Mouse (Mus musculus): ENCODE results near the gene 9430097D07Rik. TPM values are rescaled to one million over a fixed set of nuclear protein-coding genes. Genes with fewer than 3 reads are reported as not detected.

The 9430097D07Rik gene
- polyA plus RNA-seq, 2 experiments = 0.06 TPM; not detected in 1

DNA sequence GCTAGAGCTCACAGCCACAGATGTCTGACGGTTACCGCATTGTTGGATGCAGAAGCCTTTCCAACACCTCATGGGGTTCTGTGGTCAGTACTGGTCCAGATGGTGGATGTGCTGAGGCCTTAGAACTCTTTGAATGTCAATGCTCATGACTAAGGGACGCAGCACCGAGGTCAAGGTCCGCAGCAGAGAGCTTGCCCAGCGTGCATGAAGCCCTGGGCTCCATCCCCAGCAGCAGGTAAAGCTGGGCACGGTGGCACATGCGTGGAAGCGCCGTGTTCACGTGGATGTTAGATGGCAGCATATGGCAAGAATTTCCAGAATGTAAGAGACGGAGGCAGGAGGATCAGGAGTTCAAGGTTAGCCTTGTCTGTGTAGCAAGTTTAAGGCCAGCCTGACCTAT is 49.7 kb downstream of the 9430097D07Rik start:
- Histone ChIP-seq H3K36me3 (replicated peaks; ENCODE audit: control insufficient read depth, insufficient read depth, low read depth) (no peaks in the 10 kb centered on the region), H3K4me2 (ENCODE audit: low read depth) (no peak overlapping the region), H3K9ac (replicated peaks) (no peak overlapping the region), H3K27ac (no peak overlapping the region), H3K9me3 (ENCODE audit: control insufficient read depth, low read length) (no peaks in the 10 kb centered on the region), H3K4me3 (ENCODE audit: insufficient read depth in 1 of 2, low read depth in 2 of 2, low read length in 2 of 2) (no peak overlapping the region), H3K4me1 (replicated peaks; ENCODE audit: control insufficient read depth in 2 of 2, insufficient read depth in 2 of 2, low read length in 1 of 2) (0 out of 4 replicates have a peak, but pooled peaks cover 0 to 2% of the 10 kb centered on the region in 2 experiments), H3K27me3 (ENCODE audit: control insufficient read depth, insufficient read depth, low read length) (no peaks in the 10 kb centered on the region)
- 79% methylated on average over 12 of the region's 12 CpGs for WGBS (ENCODE audit: insufficient replicate concordance)
- DNase-seq (ENCODE audit: low read depth in 3 of 3, low spot score in 3 of 3) = no peak
- TF ChIP-seq CTCF (IDR thresholded peaks at IDR 0.05; ENCODE audit: low read depth) (no peak), EP300 (IDR thresholded peaks at IDR 0.05; ENCODE audit: low read depth) (no peak)
- no peak for ATAC-seq (ENCODE audit: insufficient read depth)

DNA sequence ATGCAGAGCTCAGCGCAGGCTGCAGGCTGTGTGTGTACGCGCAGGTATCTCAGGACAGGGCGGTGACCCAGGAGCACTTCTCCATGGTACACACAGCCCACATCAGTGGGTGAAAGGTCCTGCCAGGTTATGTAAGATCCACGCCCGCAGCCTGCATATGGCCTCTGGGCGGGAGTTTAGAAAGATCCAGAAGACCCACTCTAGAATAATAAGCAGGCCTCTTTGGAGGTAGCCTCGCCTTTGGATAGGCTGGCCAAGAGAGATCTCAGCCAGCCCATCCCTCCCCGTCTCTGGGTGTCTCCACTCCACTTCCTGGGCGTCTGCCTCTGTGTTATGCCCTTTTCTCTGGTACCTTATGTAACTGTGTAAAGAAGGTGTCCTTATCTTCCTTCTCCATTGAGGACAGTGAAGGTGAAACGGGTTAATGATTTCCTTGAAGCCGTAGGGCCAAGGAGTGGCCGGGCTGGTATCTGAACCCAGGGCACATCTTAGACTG is 50.9 kb downstream of the 9430097D07Rik start:
- DNase-seq (ENCODE audit: low read depth in 3 of 3, low spot score in 3 of 3) (no peak), ATAC-seq (ENCODE audit: insufficient read depth) (no peak)
- Histone ChIP-seq H3K4me3 (ENCODE audit: insufficient read depth in 1 of 2, low read depth in 2 of 2, low read length in 2 of 2) (no peak overlapping the region), H3K9me3 (ENCODE audit: control insufficient read depth, low read length) (no peaks in the 10 kb centered on the region), H3K9ac (replicated peaks) (no peak overlapping the region), H3K36me3 (replicated peaks; ENCODE audit: control insufficient read depth, insufficient read depth, low read depth) (no peaks in the 10 kb centered on the region), H3K4me2 (ENCODE audit: low read depth) (no peak overlapping the region), H3K27ac (no peak overlapping the region), H3K27me3 (ENCODE audit: control insufficient read depth, insufficient read depth, low read length) (no peaks in the 10 kb centered on the region), H3K4me1 (replicated peaks; ENCODE audit: control insufficient read depth in 2 of 2, insufficient read depth in 2 of 2, low read length in 1 of 2) (0 out of 4 replicates have a peak, but pooled peaks cover 0 to 2% of the 10 kb centered on the region in 2 experiments)
- 62% methylated on average over 13 of the region's 13 CpGs for WGBS (ENCODE audit: insufficient replicate concordance)
- TF ChIP-seq EP300 (IDR thresholded peaks at IDR 0.05; ENCODE audit: low read depth) = no peak

Other genes starting within 250 kb of the 9430097D07Rik start
- 40.3 and 43.3 TPM in 2 replicates for gene Ciz1, start 223.4 kb downstream of the 9430097D07Rik start, polyA plus RNA-seq (2012; rRNA removed)
- 13.1 and 13.9 TPM in 2 replicates for gene Ciz1, start 223.4 kb downstream of the 9430097D07Rik start, polyA plus RNA-seq (2014; fragmentation: Nextera tagmentation; extraction: Ambion mirVana)
- 2.9 and 4.0 TPM in 2 replicates for gene Dnm1, start 222.3 kb downstream of the 9430097D07Rik start, polyA plus RNA-seq (2012; rRNA removed)
- 0.43 and 0.56 TPM in 2 replicates for gene Dnm1, start 222.3 kb downstream of the 9430097D07Rik start, polyA plus RNA-seq (2014; fragmentation: Nextera tagmentation; extraction: Ambion mirVana)
- 32.6 and 39.6 TPM in 2 replicates for gene 1110008P14Rik, start 193.7 kb downstream of the 9430097D07Rik start, polyA plus RNA-seq (2012; rRNA removed)
- 38.7 and 40.8 TPM in 2 replicates for gene 1110008P14Rik, start 193.7 kb downstream of the 9430097D07Rik start, polyA plus RNA-seq (2014; fragmentation: Nextera tagmentation; extraction: Ambion mirVana)
- 29.8 and 30.2 TPM in 2 replicates for gene Lcn2, start 187.4 kb downstream of the 9430097D07Rik start, polyA plus RNA-seq (2012; rRNA removed)
- gene Lcn2, start 187.4 kb downstream of the 9430097D07Rik start, polyA plus RNA-seq (2014; fragmentation: Nextera tagmentation; extraction: Ambion mirVana) = 41.1 and 65.1 TPM in 2 replicates
- gene Ptges2, start 179.8 kb downstream of the 9430097D07Rik start, polyA plus RNA-seq (2012; rRNA removed) = 7.9 and 11.6 TPM in 2 replicates
- gene Ptges2, start 179.8 kb downstream of the 9430097D07Rik start, polyA plus RNA-seq (2014; fragmentation: Nextera tagmentation; extraction: Ambion mirVana) = 11.4 and 14.0 TPM in 2 replicates
- 1.3 and 1.4 TPM in 2 replicates for gene Naif1, start 125.2 kb downstream of the 9430097D07Rik start, polyA plus RNA-seq (2012; rRNA removed)
- gene Naif1, start 125.2 kb downstream of the 9430097D07Rik start, polyA plus RNA-seq (2014; fragmentation: Nextera tagmentation; extraction: Ambion mirVana) = 1.6 and 2.0 TPM in 2 replicates
- 5.4 and 6.0 TPM in 2 replicates for gene Slc25a25, start 124.2 kb downstream of the 9430097D07Rik start, polyA plus RNA-seq (2012; rRNA removed)
- 5.5 and 7.0 TPM in 2 replicates for gene Slc25a25, start 124.2 kb downstream of the 9430097D07Rik start, polyA plus RNA-seq (2014; fragmentation: Nextera tagmentation; extraction: Ambion mirVana)
- 0.88 and 1.0 TPM in 2 replicates for gene Fam102a, start 40.4 kb downstream of the 9430097D07Rik start, polyA plus RNA-seq (2012; rRNA removed)
- 0.91 and 1.1 TPM in 2 replicates for gene Fam102a, start 40.4 kb downstream of the 9430097D07Rik start, polyA plus RNA-seq (2014; fragmentation: Nextera tagmentation; extraction: Ambion mirVana)
- gene Dpm2, start 4.8 kb downstream of the 9430097D07Rik start, polyA plus RNA-seq (2012; rRNA removed) = 53.5 and 61.6 TPM in 2 replicates
- gene Dpm2, start 4.8 kb downstream of the 9430097D07Rik start, polyA plus RNA-seq (2014; fragmentation: Nextera tagmentation; extraction: Ambion mirVana) = 53.6 and 54.6 TPM in 2 replicates
- 0.11 TPM in 2 replicates for gene Pip5kl1, start 887 bp downstream of the 9430097D07Rik start, polyA plus RNA-seq (2012; rRNA removed)
- gene Pip5kl1, start 887 bp downstream of the 9430097D07Rik start, polyA plus RNA-seq (2014; fragmentation: Nextera tagmentation; extraction: Ambion mirVana) = not detected in 2 replicates
- 5.4 and 5.6 TPM in 2 replicates for gene St6galnac4, start 11.4 kb upstream of the 9430097D07Rik start, polyA plus RNA-seq (2012; rRNA removed)
- 6.2 and 6.8 TPM in 2 replicates for gene St6galnac4, start 11.4 kb upstream of the 9430097D07Rik start, polyA plus RNA-seq (2014; fragmentation: Nextera tagmentation; extraction: Ambion mirVana)
- gene St6galnac6, start 24.0 kb upstream of the 9430097D07Rik start, polyA plus RNA-seq (2012; rRNA removed) = 9.9 and 14.3 TPM in 2 replicates
- 3.2 and 4.4 TPM in 2 replicates for gene St6galnac6, start 24.0 kb upstream of the 9430097D07Rik start, polyA plus RNA-seq (2014; fragmentation: Nextera tagmentation; extraction: Ambion mirVana)
- gene Ak1, start 46.1 kb upstream of the 9430097D07Rik start, polyA plus RNA-seq (2012; rRNA removed) = 0.34 and 0.37 TPM in 2 replicates
- gene Ak1, start 46.1 kb upstream of the 9430097D07Rik start, polyA plus RNA-seq (2014; fragmentation: Nextera tagmentation; extraction: Ambion mirVana) = 0.44 and 0.59 TPM in 2 replicates
- 15.4 and 17.6 TPM in 2 replicates for gene Eng, start 70.9 kb upstream of the 9430097D07Rik start, polyA plus RNA-seq (2012; rRNA removed)
- 13.9 and 16.5 TPM in 2 replicates for gene Eng, start 70.9 kb upstream of the 9430097D07Rik start, polyA plus RNA-seq (2014; fragmentation: Nextera tagmentation; extraction: Ambion mirVana)
- 45.3 and 51.0 TPM in 2 replicates for gene Fpgs, start 128.5 kb upstream of the 9430097D07Rik start, polyA plus RNA-seq (2012; rRNA removed)
- gene Fpgs, start 128.5 kb upstream of the 9430097D07Rik start, polyA plus RNA-seq (2014; fragmentation: Nextera tagmentation; extraction: Ambion mirVana) = 21.6 and 25.7 TPM in 2 replicates
- gene Cdk9, start 137.4 kb upstream of the 9430097D07Rik start, polyA plus RNA-seq (2012; rRNA removed) = 53.9 and 60.7 TPM in 2 replicates
- 36.5 and 42.0 TPM in 2 replicates for gene Cdk9, start 137.4 kb upstream of the 9430097D07Rik start, polyA plus RNA-seq (2014; fragmentation: Nextera tagmentation; extraction: Ambion mirVana)
- gene Sh2d3c, start 145.4 kb upstream of the 9430097D07Rik start, polyA plus RNA-seq (2012; rRNA removed) = 4.7 and 5.8 TPM in 2 replicates
- 3.5 and 5.1 TPM in 2 replicates for gene Sh2d3c, start 145.4 kb upstream of the 9430097D07Rik start, polyA plus RNA-seq (2014; fragmentation: Nextera tagmentation; extraction: Ambion mirVana)
- gene 6330409D20Rik, start 165.3 kb upstream of the 9430097D07Rik start, polyA plus RNA-seq (2012; rRNA removed) = 0.07 TPM in 1 of 2 replicates, not detected in the other
- not detected in 2 replicates for gene 6330409D20Rik, start 165.3 kb upstream of the 9430097D07Rik start, polyA plus RNA-seq (2014; fragmentation: Nextera tagmentation; extraction: Ambion mirVana)
- 21.2 and 30.7 TPM in 2 replicates for gene Tor2a, start 181.6 kb upstream of the 9430097D07Rik start, polyA plus RNA-seq (2012; rRNA removed)
- 25.2 and 28.1 TPM in 2 replicates for gene Tor2a, start 181.6 kb upstream of the 9430097D07Rik start, polyA plus RNA-seq (2014; fragmentation: Nextera tagmentation; extraction: Ambion mirVana)
- gene Ttc16, start 199.9 kb upstream of the 9430097D07Rik start, polyA plus RNA-seq (2012; rRNA removed) = 0.18 and 0.22 TPM in 2 replicates
- gene Ttc16, start 199.9 kb upstream of the 9430097D07Rik start, polyA plus RNA-seq (2014; fragmentation: Nextera tagmentation; extraction: Ambion mirVana) = 0.09 and 0.10 TPM in 2 replicates
- gene Ptrh1, start 200.1 kb upstream of the 9430097D07Rik start, polyA plus RNA-seq (2012; rRNA removed) = 1.3 and 1.7 TPM in 2 replicates
- gene Ptrh1, start 200.1 kb upstream of the 9430097D07Rik start, polyA plus RNA-seq (2014; fragmentation: Nextera tagmentation; extraction: Ambion mirVana) = 1.9 and 2.2 TPM in 2 replicates
- gene Cfap157, start 208.7 kb upstream of the 9430097D07Rik start, polyA plus RNA-seq (2012; rRNA removed) = not detected in 2 replicates
- not detected in 2 replicates for gene Cfap157, start 208.7 kb upstream of the 9430097D07Rik start, polyA plus RNA-seq (2014; fragmentation: Nextera tagmentation; extraction: Ambion mirVana)

All from liver, embryonic 14.5 days (tissue).